Mouse (Mus musculus) neutrophil, adult 59 days (primary cell): ENCODE measurements around the gene Guk1. TPM values are rescaled to one million over a fixed set of nuclear protein-coding genes. Genes with fewer than 3 reads are reported as not detected.

ENCODE experiments used
- total RNA-seq, 2 experiments: library from RNA; stranded (reverse); gene quantifications; 1 replicate in 1 of 2; 2 replicates in 1 of 2; pipeline ENCODE4 v1.2.4; 2023

Gene Guk1
- total RNA-seq, result 10 to 100 TPM; 12.1 to 13.2 TPM

GRCm38 (mm10) chr11:59192059-59192386 is at the start of gene Guk1:
Guk1 (minus strand) TSS chr11:59192212.

GRCm38 (mm10) chr11:59228122-59228953 is 36.3 kb upstream of the Guk1 start, which contains the start of gene Arf1:
Arf1 (minus strand) TSS chr11:59228270.

GRCm38 (mm10) chr11:59208153-59208831 is 16.3 kb upstream of the Guk1 start, which contains the start of gene 2310033P09Rik:
2310033P09Rik (plus strand) TSS chr11:59208321.

GRCm38 (mm10) chr11:59202081-59202995 is 10.3 kb upstream of the Guk1 start, which contains the start of gene Mrpl55:
Mrpl55 (plus strand) TSS chr11:59202486.

GRCm38 (mm10) chr11:59182864-59183331 is 9.1 kb downstream of the Guk1 start, which contains the start of gene Gjc2:
Gjc2 (minus strand) TSS chr11:59183213.

GRCm38 (mm10) chr11:59163255-59164236 is 28.5 kb downstream of the Guk1 start, which contains the start of gene Iba57:
Iba57 (minus strand) TSS chr11:59163739.

GRCm38 (mm10) chr11:59135904-59136452 is 56.0 kb downstream of the Guk1 start, which contains the start of gene Obscn:
Obscn (minus strand) TSS chr11:59136402.

Other genes starting within 250 kb of the Guk1 start
- gene Hist3h2ba, start 243.3 kb downstream of the Guk1 start, total RNA-seq, result 10 to 100 TPM; 14.0 to 44.6 TPM
- gene Hist3h2a, start 237.5 kb downstream of the Guk1 start, total RNA-seq, result 10 to 100 TPM; 56.8 to 72.0 TPM
- gene Trim17, start 237.5 kb downstream of the Guk1 start, total RNA-seq, result not detected
- gene Trim11, start 214.1 kb downstream of the Guk1 start, total RNA-seq, result 10 to 100 TPM; 60.6 to 63.2 TPM
- gene Obscn, start 55.8 kb downstream of the Guk1 start, total RNA-seq, result under 1 TPM; 0.02 TPM
- gene Iba57, start 28.5 kb downstream of the Guk1 start, total RNA-seq, result 1 to 10 TPM; 4.8 to 6.6 TPM
- not detected for gene Gjc2, start 9.0 kb downstream of the Guk1 start, total RNA-seq
- 10 to 100 TPM in 1 of 2 experiments, 1 to 10 TPM in 1; 9.3 to 13.5 TPM for gene Mrpl55, start 10.3 kb upstream of the Guk1 start, total RNA-seq
- 10 to 100 TPM; 14.8 to 16.9 TPM for gene 2310033P09Rik, start 16.1 kb upstream of the Guk1 start, total RNA-seq
- gene Arf1, start 36.1 kb upstream of the Guk1 start, total RNA-seq, result 100 to 1,000 TPM; 309 to 327 TPM
- not detected for gene Wnt3a, start 98.5 kb upstream of the Guk1 start, total RNA-seq
- gene Wnt9a, start 114.7 kb upstream of the Guk1 start, total RNA-seq, result not detected
- gene Prss38, start 183.4 kb upstream of the Guk1 start, total RNA-seq, result not detected